Mouse (Mus musculus): ENCODE results near the gene Fndc9.

The Fndc9 gene

DNA sequence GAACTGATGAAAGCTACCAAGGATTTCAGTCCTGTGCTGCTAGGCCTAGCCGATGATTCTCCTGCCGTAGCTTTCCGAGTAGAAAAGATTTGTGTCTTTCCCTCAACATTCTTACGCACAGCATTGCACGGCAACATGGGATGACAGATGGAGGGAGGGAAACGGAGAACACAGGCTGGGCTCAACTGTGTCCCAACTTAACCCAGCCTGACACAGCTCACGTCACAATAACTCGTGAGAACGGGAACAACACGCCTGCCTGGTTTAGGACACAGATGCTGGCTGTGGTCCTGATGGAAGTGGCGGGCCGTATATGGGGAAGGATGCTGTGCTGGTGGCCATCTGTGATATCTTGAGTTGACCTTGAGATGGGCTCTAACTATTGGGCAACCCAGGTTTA lies 43.4 kb downstream of the Fndc9 start:
- no peak for DNase-seq

DNA sequence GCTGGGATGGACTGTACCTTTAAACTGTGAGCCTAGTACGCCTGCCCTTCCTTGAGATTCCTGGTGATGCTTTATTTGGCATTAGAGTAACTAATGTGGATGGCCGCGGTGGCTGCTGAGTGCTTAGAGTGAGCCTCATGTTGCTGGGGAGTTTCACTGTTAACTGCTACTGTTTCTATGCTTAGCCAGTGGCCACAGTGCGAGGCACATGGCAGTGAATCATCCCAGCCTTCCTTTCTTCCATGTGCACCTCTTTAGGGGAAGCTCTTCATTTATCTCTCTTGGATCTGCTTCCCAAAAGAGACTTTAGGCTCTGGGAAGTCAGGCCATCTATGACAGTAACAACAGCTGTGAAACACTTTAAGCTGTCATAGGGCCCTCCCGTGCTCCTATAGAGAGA lies 47.3 kb downstream of the Fndc9 start:
- DNase-seq = no peak

DNA sequence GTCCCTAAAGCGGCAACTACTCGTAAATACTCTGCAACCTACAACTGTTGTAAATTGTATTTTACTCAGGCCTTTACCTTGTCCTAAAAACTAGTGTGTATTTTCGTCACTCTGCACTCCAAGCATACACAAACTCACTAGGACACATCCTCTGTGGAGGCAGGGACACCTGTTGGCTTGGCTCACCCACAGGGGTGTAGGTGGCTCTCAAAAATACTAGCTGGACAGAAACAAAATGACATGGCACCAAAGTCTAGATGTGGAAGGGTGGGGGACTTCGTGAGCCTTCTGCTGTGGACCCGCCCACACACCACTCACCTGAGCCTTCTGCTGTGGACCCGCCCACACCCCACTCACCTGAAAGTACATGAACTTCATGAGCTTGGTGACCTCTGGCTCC lies 48.5 kb downstream of the Fndc9 start:
- DNase-seq = no peak

DNA sequence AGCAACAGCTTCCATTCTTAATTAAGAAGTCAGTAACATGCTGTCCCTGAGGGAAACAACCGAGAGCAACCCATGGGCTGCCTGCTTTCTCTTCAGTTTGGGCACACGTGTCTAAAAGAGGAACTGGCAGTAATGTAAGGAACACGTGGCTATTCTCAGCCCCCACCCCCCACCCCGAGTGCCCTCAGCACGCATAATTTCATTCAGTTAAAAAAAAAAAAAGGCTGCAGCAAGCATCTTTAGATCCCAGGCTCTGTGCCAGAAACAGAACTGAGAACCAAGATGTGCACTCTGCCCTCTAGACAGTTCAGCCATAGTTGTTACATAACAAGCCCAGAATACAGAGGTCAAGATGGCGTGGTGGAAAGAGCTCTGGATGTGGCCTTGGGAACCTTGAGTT lies 51.5 kb downstream of the Fndc9 start:
- no peak for DNase-seq

DNA sequence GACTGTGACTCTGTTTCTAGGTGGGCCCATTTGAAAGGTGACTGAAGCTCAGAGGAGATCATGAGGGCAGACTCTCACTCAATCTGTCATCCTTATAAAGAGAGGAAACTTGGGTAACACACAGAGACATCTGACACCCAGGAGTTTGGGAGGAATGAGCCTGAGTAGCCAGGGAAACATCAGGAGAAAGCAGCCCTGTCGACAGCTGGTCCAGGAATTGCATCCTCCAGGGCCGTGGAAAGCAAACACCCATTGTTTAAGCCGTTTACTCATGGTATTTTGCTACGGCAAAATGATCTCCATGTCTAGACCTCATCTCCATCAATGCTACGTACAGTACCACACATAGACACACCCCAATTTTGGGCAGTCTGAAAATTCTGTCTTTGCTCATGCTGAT lies 52.8 kb downstream of the Fndc9 start:
- DNase-seq = no peak

DNA sequence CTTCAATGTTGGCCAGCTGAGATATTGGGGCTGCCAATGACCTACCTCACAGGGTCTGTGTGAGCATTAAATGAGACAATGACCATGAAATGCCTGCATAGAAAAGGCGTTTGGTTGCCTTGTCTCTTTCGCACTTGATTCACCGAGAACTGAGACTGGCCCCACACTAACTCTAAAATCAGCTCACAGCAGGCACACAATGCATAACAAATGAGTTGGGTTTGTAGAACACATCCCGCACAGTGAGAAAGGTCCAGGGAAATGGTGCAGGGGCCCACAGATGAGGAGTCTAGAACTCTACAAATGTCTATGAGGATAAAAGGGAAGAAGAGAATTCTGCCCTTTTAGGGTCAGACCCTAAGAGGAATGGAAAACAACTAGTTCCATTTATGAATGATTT lies 53.7 kb downstream of the Fndc9 start:
- no peak for DNase-seq
